Mouse (Mus musculus) intestine, embryonic 15.5 days (tissue): ENCODE data around the gene Vegfd. TPM values are rescaled to one million over a fixed set of nuclear protein-coding genes. Genes with fewer than 3 reads are reported as not detected.
A peak's percentile ranks its signal among the peaks of the same experiment; 100 is the strongest.

Source experiments
- ATAC-seq: fragments of 200-750 bp; cut with Nextera tagmentation; 2 replicates; pipeline ENCODE4 v1.8.0; 2017; ENCODE audit warnings: moderate TSS enrichment, moderate library complexity
- H3K27ac ChIP-seq: fragments of 300-500 bp; sonication (generic); 2 replicates; pipeline ENCODE4 v1.5.1; 2015; ENCODE audit warnings: mild to moderate bottlenecking, inconsistent platforms
- H3K27me3 ChIP-seq: fragments of 300-500 bp; sonication (generic); replicated peaks from 2 replicates; pipeline ENCODE4 v1.6.1; 2015; ENCODE audit warnings: inconsistent platforms
- H3K36me3 ChIP-seq: fragments of 300-500 bp; sonication (generic); 2 replicates; pipeline ENCODE4 v1.6.1; 2015; ENCODE audit warnings: inconsistent platforms
- H3K4me1 ChIP-seq: fragments of 300-500 bp; sonication (generic); replicated peaks from 2 replicates; pipeline ENCODE4 v1.6.1; 2015; ENCODE audit warnings: inconsistent platforms
- H3K4me2 ChIP-seq: fragments of 300-500 bp; sonication (generic); replicated peaks from 2 replicates; pipeline ENCODE4 v1.6.1; 2015; ENCODE audit warnings: mild to moderate bottlenecking, inconsistent platforms
- H3K4me3 ChIP-seq: fragments of 300-500 bp; sonication (generic); replicated peaks from 2 replicates; pipeline ENCODE4 v1.5.1; 2015; ENCODE audit warnings: inconsistent platforms
- H3K9ac ChIP-seq: fragments of 300-500 bp; sonication (generic); 2 replicates; pipeline ENCODE4 v1.6.1; 2015; ENCODE audit warnings: inconsistent platforms
- H3K9me3 ChIP-seq: fragments of 300-500 bp; sonication (generic); 2 replicates; pipeline ENCODE4 v1.6.1; 2016; ENCODE audit warnings: inconsistent platforms
- WGBS: fragments of 180-500 bp; shearing (Covaris S2); methylation state at CpG from one replicate; pipeline ENCODE4 v1.1.7; 2015; 5-methylcytosine and 5-hydroxymethylcytosine counted together
- polyA plus RNA-seq: library from polyadenylated mRNA; unstranded; fragments of >200 nt; fragmentation: Nextera tagmentation; extraction: Ambion mirVana; gene quantifications from 2 replicates; pipeline ENCODE4 v1.2.1, GENCODE M21; 2015

Vegfd gene
- polyA plus RNA-seq, 1 experiment from 2014 or later: 2.2 TPM

- Histone ChIP-seq H3K4me3 (no peak overlapping the region), H3K4me1 (no peaks in the 10 kb centered on the region), H3K4me2 (no peak overlapping the region), H3K27me3 (no peaks in the 10 kb centered on the region), H3K9ac (no peak overlapping the region), H3K9me3 (no peaks in the 10 kb centered on the region), H3K27ac (no peak overlapping the region), H3K36me3 (no peaks in the 10 kb centered on the region)
- 92% methylated on average over 9 of the region's 9 CpGs for WGBS
- no peak for ATAC-seq
Measured at GRCm38 (mm10) chrX:164446835-164447681, 73.9 kb downstream of the Vegfd start.

- no peaks in the 10 kb centered on the region for H3K27me3 ChIP-seq
- no peaks in the 10 kb centered on the region for H3K9me3 ChIP-seq
- no peak overlapping the region for H3K4me3 ChIP-seq
- no peaks in the 10 kb centered on the region for H3K4me1 ChIP-seq
- ATAC-seq: no peak
- H3K27ac ChIP-seq: no peak overlapping the region
- H3K36me3 ChIP-seq: no peaks in the 10 kb centered on the region
- H3K4me2 ChIP-seq: no peak overlapping the region
- no peak overlapping the region for H3K9ac ChIP-seq
- 81% methylated on average over 2 of the region's 2 CpGs for WGBS
Measured at GRCm38 (mm10) chrX:164447682-164448071, 74.5 kb downstream of the Vegfd start.

- 39% methylated on average over 3 of the region's 3 CpGs for WGBS
- no peaks in the 10 kb centered on the region for H3K4me1 ChIP-seq
- no peak overlapping the region for H3K4me3 ChIP-seq
- no peaks in the 10 kb centered on the region for H3K27me3 ChIP-seq
- H3K9ac ChIP-seq: no peak overlapping the region
- peak; percentile 49; the same call in 1 of the 2 replicates for ATAC-seq
- H3K9me3 ChIP-seq: no peaks in the 10 kb centered on the region
- no peak overlapping the region for H3K27ac ChIP-seq
- H3K4me2 ChIP-seq: no peak overlapping the region
- no peaks in the 10 kb centered on the region for H3K36me3 ChIP-seq
Measured at GRCm38 (mm10) chrX:164449201-164449600, 76.0 kb downstream of the Vegfd start.

Other genes starting within 250 kb of the Vegfd start
- gene Ace2, start 234.0 kb upstream of the Vegfd start, polyA plus RNA-seq: 69.3 and 74.3 TPM in 2 replicates
- gene Bmx, start 115.2 kb upstream of the Vegfd start, polyA plus RNA-seq: 0.65 and 0.80 TPM in 2 replicates
- gene Pir, start 104.0 kb upstream of the Vegfd start, polyA plus RNA-seq: 4.8 and 5.4 TPM in 2 replicates
- gene Piga, start 46.4 kb downstream of the Vegfd start, polyA plus RNA-seq: 19.5 and 19.6 TPM in 2 replicates
- 0.10 and 0.27 TPM in 2 replicates for gene Asb11, start 63.6 kb downstream of the Vegfd start, polyA plus RNA-seq
- not detected in 2 replicates for gene Asb9, start 132.9 kb downstream of the Vegfd start, polyA plus RNA-seq